Mouse (Mus musculus): ENCODE results near the gene Isca2. TPM values are rescaled to one million over a fixed set of nuclear protein-coding genes. Genes with fewer than 3 reads are reported as not detected.

The Isca2 gene
- polyA plus RNA-seq, 1 experiment from 2014 or later, result 133 TPM

DNA sequence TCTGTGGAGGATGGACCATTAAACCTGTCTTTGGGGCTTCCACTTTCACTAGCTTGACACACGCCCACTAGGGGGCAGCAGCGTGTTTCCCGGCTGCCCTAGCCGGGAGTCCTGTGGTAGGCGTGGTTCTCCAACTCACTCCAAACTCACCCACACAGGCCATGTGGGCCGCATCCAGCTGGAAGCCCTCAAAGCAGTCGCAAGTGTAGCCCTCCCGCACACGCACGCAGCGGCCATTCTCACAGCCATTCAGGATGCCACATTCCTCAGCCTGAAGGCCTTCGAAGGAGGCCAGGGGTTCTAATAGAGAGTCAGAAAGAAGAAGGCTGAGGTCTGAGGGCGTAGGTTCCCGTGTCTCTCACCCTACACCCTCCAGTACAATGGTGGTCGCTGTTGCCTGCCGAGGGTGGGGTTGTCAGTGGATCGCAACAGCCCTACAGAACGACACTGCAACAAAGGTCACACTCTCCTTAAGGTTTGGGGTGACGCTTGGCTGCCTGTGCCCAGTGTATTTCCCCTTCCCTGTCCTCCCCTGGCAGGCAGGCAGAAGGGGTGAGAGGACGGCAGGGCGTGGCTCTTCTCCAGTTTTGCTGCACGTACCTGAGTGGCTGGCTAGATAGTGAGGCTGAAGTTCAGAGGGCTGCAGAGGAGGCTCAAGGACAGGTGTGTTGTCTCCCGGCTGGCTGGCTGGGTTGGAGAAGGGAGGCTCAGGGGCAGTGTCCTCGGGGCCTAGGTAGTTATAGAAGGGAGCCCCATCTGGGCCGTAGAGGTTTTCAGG is 11.7 kb downstream of the Isca2 start:
- no peak for ATAC-seq (ENCODE audit: low FRiP score, low TSS enrichment)

DNA sequence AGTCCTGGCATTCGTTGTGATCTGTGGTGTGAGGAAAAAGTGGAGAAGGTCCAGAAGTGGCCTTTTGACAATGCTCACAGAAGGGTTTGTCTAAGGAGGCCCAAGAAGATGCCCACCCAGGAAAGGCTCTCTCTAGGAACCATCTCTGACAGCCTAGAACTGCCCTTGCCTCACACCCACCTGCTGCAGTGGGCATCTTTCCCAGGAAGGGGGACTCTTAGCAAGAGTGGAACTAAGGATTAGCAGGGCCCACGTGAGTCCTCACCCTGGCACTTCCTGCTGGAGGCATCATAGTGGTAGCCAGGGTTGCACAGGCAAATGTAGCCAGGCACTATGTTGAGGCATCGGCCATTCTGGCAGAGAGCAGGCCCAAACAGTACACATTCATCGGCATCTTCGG is 13.0 kb downstream of the Isca2 start:
- Histone ChIP-seq H3K27ac (replicated peaks; ENCODE audit: low read depth, low read length) (no peak overlapping the region), H3K4me3 (replicated peaks; ENCODE audit: low read depth, low read length) (no peak overlapping the region), H3K36me3 (ENCODE audit: control insufficient read depth, insufficient read depth, low read length) (no peaks in the 10 kb centered on the region), H3K27me3 (ENCODE audit: control insufficient read depth, insufficient read depth, low read length) (no peaks in the 10 kb centered on the region), H3K4me1 (ENCODE audit: control insufficient read depth, insufficient read depth, low read length) (no peaks in the 10 kb centered on the region), H3K9ac (replicated peaks; ENCODE audit: low read length) (no peak overlapping the region), H3K9me3 (ENCODE audit: control insufficient read depth, low read length) (no peaks in the 10 kb centered on the region), H3K4me2 (ENCODE audit: low read length) (no peak overlapping the region)
- ATAC-seq (ENCODE audit: low FRiP score, low TSS enrichment) (no peak), DNase-seq (no peak)
- WGBS, result 64% methylated on average over 5 of the region's 5 CpGs

More for the DNA sequence above, 11.7 kb downstream of the Isca2 start:
- 0 out of 2 replicates have a peak overlapping the region, but pooled peaks have one; percentile 2 for H3K4me2 ChIP-seq (ENCODE audit: low read length)
- H3K4me1 ChIP-seq (ENCODE audit: control insufficient read depth, insufficient read depth, low read length), result no peaks in the 10 kb centered on the region
- 35% methylated on average over 25 of the region's 25 CpGs for WGBS
- H3K9ac ChIP-seq (replicated peaks; ENCODE audit: low read length), result no peak overlapping the region
- DNase-seq, result peak; percentile 94
- no peaks in the 10 kb centered on the region for H3K27me3 ChIP-seq (ENCODE audit: control insufficient read depth, insufficient read depth, low read length)
- H3K27ac ChIP-seq (replicated peaks; ENCODE audit: low read depth, low read length), result no peak overlapping the region
- no peaks in the 10 kb centered on the region for H3K36me3 ChIP-seq (ENCODE audit: control insufficient read depth, insufficient read depth, low read length)
- H3K9me3 ChIP-seq (ENCODE audit: control insufficient read depth, low read length), result no peaks in the 10 kb centered on the region
- no peak overlapping the region for H3K4me3 ChIP-seq (replicated peaks; ENCODE audit: low read depth, low read length)

DNA sequence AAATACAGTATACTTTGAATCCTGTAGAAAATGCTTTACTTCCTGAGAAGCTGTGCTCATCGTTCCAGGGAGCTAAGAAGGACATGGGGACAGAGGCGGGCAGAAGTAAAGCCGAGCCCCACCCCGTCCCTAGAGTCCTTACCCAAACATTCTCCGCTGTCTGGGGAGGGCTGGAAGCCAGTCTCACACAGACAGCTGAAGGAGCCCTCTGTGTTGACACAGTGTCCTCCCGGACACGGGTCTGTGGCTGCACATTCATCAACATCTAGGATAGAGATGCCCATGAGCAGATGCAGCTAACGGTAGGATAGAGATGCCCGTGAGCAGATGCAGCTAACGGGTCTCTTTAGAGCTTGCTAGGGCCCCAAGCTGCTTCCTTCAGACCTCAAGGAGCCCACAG is 17.8 kb downstream of the Isca2 start:
- H3K27me3 ChIP-seq (ENCODE audit: control insufficient read depth, insufficient read depth, low read length), result no peaks in the 10 kb centered on the region
- no peak for DNase-seq
- no peak overlapping the region for H3K27ac ChIP-seq (replicated peaks; ENCODE audit: low read depth, low read length)
- H3K9ac ChIP-seq (replicated peaks; ENCODE audit: low read length), result no peak overlapping the region
- H3K36me3 ChIP-seq (ENCODE audit: control insufficient read depth, insufficient read depth, low read length), result no peaks in the 10 kb centered on the region
- H3K4me2 ChIP-seq (ENCODE audit: low read length), result no peak overlapping the region
- no peaks in the 10 kb centered on the region for H3K4me1 ChIP-seq (ENCODE audit: control insufficient read depth, insufficient read depth, low read length)
- WGBS, result 73% methylated on average over 10 of the region's 10 CpGs
- no peak for ATAC-seq (ENCODE audit: low FRiP score, low TSS enrichment)
- no peaks in the 10 kb centered on the region for H3K9me3 ChIP-seq (ENCODE audit: control insufficient read depth, low read length)
- no peak overlapping the region for H3K4me3 ChIP-seq (replicated peaks; ENCODE audit: low read depth, low read length)

GRCm38 (mm10) chr12:84792629-84793028 is 19.6 kb downstream of the Isca2 start:
- no peak overlapping the region for H3K4me3 ChIP-seq (replicated peaks; ENCODE audit: low read depth, low read length)
- ATAC-seq (ENCODE audit: low FRiP score, low TSS enrichment), result no peak
- no peaks in the 10 kb centered on the region for H3K27me3 ChIP-seq (ENCODE audit: control insufficient read depth, insufficient read depth, low read length)
- DNase-seq, result no peak
- H3K4me2 ChIP-seq (ENCODE audit: low read length), result no peak overlapping the region
- H3K9me3 ChIP-seq (ENCODE audit: control insufficient read depth, low read length), result no peaks in the 10 kb centered on the region
- no peaks in the 10 kb centered on the region for H3K4me1 ChIP-seq (ENCODE audit: control insufficient read depth, insufficient read depth, low read length)
- 76% methylated on average over 4 of the region's 4 CpGs for WGBS
- H3K27ac ChIP-seq (replicated peaks; ENCODE audit: low read depth, low read length), result no peak overlapping the region
- H3K36me3 ChIP-seq (ENCODE audit: control insufficient read depth, insufficient read depth, low read length), result no peaks in the 10 kb centered on the region
- H3K9ac ChIP-seq (replicated peaks; ENCODE audit: low read length), result no peak overlapping the region

GRCm38 (mm10) chr12:84794647-84795046 is 21.6 kb downstream of the Isca2 start:
- WGBS, result 93% methylated on average over 8 of the region's 8 CpGs
- Histone ChIP-seq H3K4me1 (ENCODE audit: control insufficient read depth, insufficient read depth, low read length) (no peaks in the 10 kb centered on the region), H3K9ac (replicated peaks; ENCODE audit: low read length) (no peak overlapping the region), H3K4me3 (replicated peaks; ENCODE audit: low read depth, low read length) (no peak overlapping the region), H3K9me3 (ENCODE audit: control insufficient read depth, low read length) (no peaks in the 10 kb centered on the region), H3K27ac (replicated peaks; ENCODE audit: low read depth, low read length) (no peak overlapping the region), H3K36me3 (ENCODE audit: control insufficient read depth, insufficient read depth, low read length) (no peaks in the 10 kb centered on the region), H3K27me3 (ENCODE audit: control insufficient read depth, insufficient read depth, low read length) (no peaks in the 10 kb centered on the region), H3K4me2 (ENCODE audit: low read length) (no peak overlapping the region)
- DNase-seq (no peak), ATAC-seq (ENCODE audit: low FRiP score, low TSS enrichment) (no peak)

DNA sequence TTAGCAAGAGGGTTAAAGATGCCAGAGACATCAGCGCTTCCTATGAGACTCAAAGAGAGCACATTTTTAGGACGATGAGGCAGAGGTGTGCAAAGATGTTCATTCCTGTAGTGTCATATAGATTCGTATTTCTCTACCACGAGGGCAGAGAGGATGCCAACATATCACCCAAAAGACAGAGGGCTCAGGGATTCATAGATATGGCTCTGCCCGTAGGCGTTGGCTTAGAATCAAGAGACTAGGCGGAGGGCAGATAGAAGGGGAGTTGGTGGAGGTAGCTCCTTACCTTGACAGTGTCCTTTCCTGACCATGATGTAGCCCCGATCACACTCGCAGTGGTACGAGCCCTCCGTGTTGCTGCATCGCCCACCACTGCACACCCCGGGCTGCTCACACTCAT is 26.0 kb downstream of the Isca2 start:
- Histone ChIP-seq H3K9me3 (ENCODE audit: control insufficient read depth, low read length) (no peaks in the 10 kb centered on the region), H3K36me3 (ENCODE audit: control insufficient read depth, insufficient read depth, low read length) (no peaks in the 10 kb centered on the region), H3K9ac (replicated peaks; ENCODE audit: low read length) (no peak overlapping the region), H3K4me1 (ENCODE audit: control insufficient read depth, insufficient read depth, low read length) (no peaks in the 10 kb centered on the region), H3K4me2 (ENCODE audit: low read length) (no peak overlapping the region), H3K27me3 (ENCODE audit: control insufficient read depth, insufficient read depth, low read length) (no peaks in the 10 kb centered on the region), H3K4me3 (replicated peaks; ENCODE audit: low read depth, low read length) (no peak overlapping the region), H3K27ac (replicated peaks; ENCODE audit: low read depth, low read length) (no peak overlapping the region)
- DNase-seq (no peak), ATAC-seq (ENCODE audit: low FRiP score, low TSS enrichment) (no peak)
- 94% methylated on average over 13 of the region's 13 CpGs for WGBS

DNA sequence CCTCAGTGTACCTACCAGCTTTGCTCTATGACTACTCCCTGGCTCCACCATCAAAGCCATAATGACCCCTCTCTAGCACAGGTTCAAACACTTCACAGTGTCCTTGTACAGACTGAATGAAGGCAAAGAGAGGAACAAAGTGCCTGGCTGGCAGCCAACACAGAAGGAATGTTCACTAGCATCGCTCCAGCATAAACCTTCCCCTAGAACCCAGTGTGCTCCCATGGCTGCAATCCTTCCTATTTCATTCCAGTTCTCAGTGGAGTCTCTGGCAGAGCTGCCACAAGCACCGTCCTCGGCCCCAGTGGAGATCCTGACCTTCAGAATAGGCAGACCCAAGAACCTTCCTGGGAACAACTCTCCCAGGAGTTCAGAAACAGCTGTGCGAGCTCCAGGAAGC is 27.4 kb downstream of the Isca2 start:
- Histone ChIP-seq H3K27me3 (ENCODE audit: control insufficient read depth, insufficient read depth, low read length) (no peaks in the 10 kb centered on the region), H3K27ac (replicated peaks; ENCODE audit: low read depth, low read length) (no peak overlapping the region), H3K9me3 (ENCODE audit: control insufficient read depth, low read length) (no peaks in the 10 kb centered on the region), H3K9ac (replicated peaks; ENCODE audit: low read length) (no peak overlapping the region), H3K36me3 (ENCODE audit: control insufficient read depth, insufficient read depth, low read length) (no peaks in the 10 kb centered on the region), H3K4me1 (ENCODE audit: control insufficient read depth, insufficient read depth, low read length) (no peaks in the 10 kb centered on the region), H3K4me3 (replicated peaks; ENCODE audit: low read depth, low read length) (no peak overlapping the region), H3K4me2 (ENCODE audit: low read length) (no peak overlapping the region)
- DNase-seq (no peak), ATAC-seq (ENCODE audit: low FRiP score, low TSS enrichment) (no peak)
- 74% methylated on average over 4 of the region's 4 CpGs for WGBS

DNA sequence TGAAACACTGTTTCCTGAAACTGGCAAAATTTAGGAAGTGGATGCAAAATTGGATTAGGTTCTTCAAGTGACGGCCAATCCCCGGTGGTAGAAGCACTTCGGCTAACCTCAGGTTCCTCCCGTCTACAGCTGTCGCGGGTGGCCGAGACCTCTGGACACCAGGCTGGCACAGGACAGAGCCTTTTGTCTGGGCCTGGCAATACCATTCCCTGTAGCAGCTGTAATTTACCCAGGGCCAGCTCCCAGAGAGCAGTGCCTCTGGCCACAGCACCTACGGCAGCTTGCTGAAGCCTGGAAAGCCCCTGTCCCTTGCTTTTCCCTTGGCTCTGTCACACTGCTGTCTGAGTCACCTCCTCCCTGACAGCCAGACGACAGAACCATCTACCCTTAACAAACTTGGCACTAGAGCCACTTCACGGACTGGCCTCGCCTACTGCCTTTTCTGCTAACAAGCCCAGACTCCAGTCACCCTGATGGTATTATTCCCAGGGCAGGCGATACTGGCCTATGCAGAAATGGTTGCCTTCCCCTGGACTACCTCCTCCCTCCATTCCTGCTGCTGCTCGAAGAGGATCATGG is 28.6 kb downstream of the Isca2 start:
- Histone ChIP-seq H3K9ac (replicated peaks; ENCODE audit: low read length) (no peak overlapping the region), H3K36me3 (ENCODE audit: control insufficient read depth, insufficient read depth, low read length) (no peaks in the 10 kb centered on the region), H3K4me2 (ENCODE audit: low read length) (no peak overlapping the region), H3K27me3 (ENCODE audit: control insufficient read depth, insufficient read depth, low read length) (no peaks in the 10 kb centered on the region), H3K9me3 (ENCODE audit: control insufficient read depth, low read length) (no peaks in the 10 kb centered on the region), H3K27ac (replicated peaks; ENCODE audit: low read depth, low read length) (no peak overlapping the region), H3K4me1 (ENCODE audit: control insufficient read depth, insufficient read depth, low read length) (no peaks in the 10 kb centered on the region), H3K4me3 (replicated peaks; ENCODE audit: low read depth, low read length) (no peak overlapping the region)
- ATAC-seq (ENCODE audit: low FRiP score, low TSS enrichment) (no peak), DNase-seq (no peak)
- 88% methylated on average over 13 of the region's 13 CpGs for WGBS

DNA sequence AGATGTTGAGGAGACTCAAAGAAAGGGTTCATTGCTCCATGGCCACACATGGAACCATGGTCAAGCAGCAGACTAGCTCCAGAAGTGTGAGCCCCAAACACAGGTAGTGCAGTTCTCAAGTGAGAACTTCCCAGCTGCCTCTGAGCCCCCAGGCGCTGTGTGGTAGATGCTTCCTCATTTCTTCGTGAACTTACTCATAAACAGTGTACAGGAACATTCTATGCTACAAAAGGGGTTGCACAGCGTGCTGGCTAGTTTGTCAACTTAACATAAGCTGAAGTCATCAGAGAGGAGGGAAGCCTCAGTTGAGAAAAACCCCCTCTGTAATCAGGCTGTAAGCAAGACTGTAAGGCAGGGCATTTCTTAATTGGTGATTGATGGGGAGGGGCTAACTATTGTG is 29.6 kb downstream of the Isca2 start:
- 89% methylated on average over 3 of the region's 3 CpGs for WGBS
- no peak for DNase-seq
- H3K4me1 ChIP-seq (ENCODE audit: control insufficient read depth, insufficient read depth, low read length), result no peaks in the 10 kb centered on the region
- no peaks in the 10 kb centered on the region for H3K36me3 ChIP-seq (ENCODE audit: control insufficient read depth, insufficient read depth, low read length)
- no peak overlapping the region for H3K4me2 ChIP-seq (ENCODE audit: low read length)
- no peaks in the 10 kb centered on the region for H3K9me3 ChIP-seq (ENCODE audit: control insufficient read depth, low read length)
- ATAC-seq (ENCODE audit: low FRiP score, low TSS enrichment), result no peak
- no peak overlapping the region for H3K27ac ChIP-seq (replicated peaks; ENCODE audit: low read depth, low read length)
- H3K9ac ChIP-seq (replicated peaks; ENCODE audit: low read length), result no peak overlapping the region
- no peak overlapping the region for H3K4me3 ChIP-seq (replicated peaks; ENCODE audit: low read depth, low read length)
- H3K27me3 ChIP-seq (ENCODE audit: control insufficient read depth, insufficient read depth, low read length), result no peaks in the 10 kb centered on the region
